Mouse (Mus musculus) forebrain, embryonic 13.5 days (tissue): ENCODE results near the gene Poc1a. TPM values are rescaled to one million over a fixed set of nuclear protein-coding genes. Genes with fewer than 3 reads are reported as not detected.

Experiments
- ATAC-seq: fragments of 200-750 bp; cut with Nextera tagmentation; 2 replicates; pipeline ENCODE4 v1.8.0; 2017
- H3K27ac ChIP-seq: fragments of 300-500 bp; sonication (generic); 2 replicates; pipeline ENCODE4 v1.5.1; 2015; ENCODE audit warnings: inconsistent platforms, mild to moderate bottlenecking, moderate library complexity
- H3K27me3 ChIP-seq: fragments of 300-500 bp; sonication (generic); 2 replicates; pipeline ENCODE4 v1.6.1; 2015; ENCODE audit warnings: mild to moderate bottlenecking, inconsistent platforms
- H3K36me3 ChIP-seq: fragments of 300-500 bp; sonication (generic); 2 replicates; pipeline ENCODE4 v1.6.1; 2015; ENCODE audit warnings: mild to moderate bottlenecking, inconsistent platforms; ENCODE audit not compliant: poor library complexity, severe bottlenecking
- H3K4me1 ChIP-seq: fragments of 300-500 bp; sonication (generic); 2 replicates; pipeline ENCODE4 v1.6.1; 2015; ENCODE audit warnings: inconsistent platforms
- H3K4me2 ChIP-seq: fragments of 300-500 bp; sonication (generic); 2 replicates; pipeline ENCODE4 v1.6.1; 2015; ENCODE audit warnings: inconsistent platforms, mild to moderate bottlenecking, moderate library complexity
- H3K4me3 ChIP-seq: fragments of 300-500 bp; sonication (generic); 2 replicates; pipeline ENCODE4 v1.5.1; 2015; ENCODE audit warnings: mild to moderate bottlenecking, inconsistent platforms
- H3K9ac ChIP-seq: fragments of 300-500 bp; sonication (generic); 2 replicates; pipeline ENCODE4 v1.6.1; 2015; ENCODE audit warnings: mild to moderate bottlenecking, inconsistent platforms
- H3K9me3 ChIP-seq: fragments of 300-500 bp; sonication (generic); replicated peaks from 2 replicates; pipeline ENCODE4 v1.6.1; 2016; ENCODE audit warnings: inconsistent platforms
- WGBS: fragments of 180-500 bp; shearing (Covaris S2); methylation state at CpG from one replicate; pipeline ENCODE4 v1.1.7; 2015; 5-methylcytosine and 5-hydroxymethylcytosine counted together
- polyA plus RNA-seq: library from polyadenylated mRNA; unstranded; fragments of >200 nt; fragmentation: Nextera tagmentation; extraction: Ambion mirVana; gene quantifications from 2 replicates; pipeline ENCODE4 v1.2.1, GENCODE M21; 2015

Gene Poc1a
- polyA plus RNA-seq, 1 experiment from 2014 or later, result 17.7 TPM

DNA sequence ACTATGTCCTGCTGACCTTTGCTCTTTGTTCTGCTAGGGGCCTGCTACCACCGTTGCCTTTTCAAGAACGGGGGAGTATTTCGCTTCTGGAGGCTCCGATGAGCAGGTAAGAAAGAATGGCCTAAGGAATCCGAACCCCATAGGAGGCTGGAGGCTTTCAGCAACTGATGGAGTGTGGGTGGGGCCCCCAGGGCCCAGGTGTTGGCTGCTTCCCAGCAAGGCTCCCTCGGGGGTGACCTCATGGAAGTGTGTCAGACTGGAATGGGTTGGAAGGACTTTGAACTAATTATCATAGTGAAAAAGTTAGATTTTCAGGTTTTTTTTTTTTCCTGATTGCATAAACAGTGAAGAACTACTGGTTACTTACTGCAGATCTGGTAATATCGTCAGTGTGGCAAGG lies 24.4 kb downstream of the Poc1a start:
- Histone ChIP-seq H3K36me3 (peaks cover 6% of the 10 kb centered on the region; the same call in 1 of the 2 replicates), H3K9ac (no peak overlapping the region), H3K27me3 (no peaks in the 10 kb centered on the region), H3K4me3 (no peak overlapping the region), H3K4me2 (no peak overlapping the region), H3K4me1 (no peaks in the 10 kb centered on the region), H3K9me3 (no peaks in the 10 kb centered on the region), H3K27ac (no peak overlapping the region)
- 78% methylated on average over 7 of the region's 7 CpGs for WGBS
- ATAC-seq, result no peak

DNA sequence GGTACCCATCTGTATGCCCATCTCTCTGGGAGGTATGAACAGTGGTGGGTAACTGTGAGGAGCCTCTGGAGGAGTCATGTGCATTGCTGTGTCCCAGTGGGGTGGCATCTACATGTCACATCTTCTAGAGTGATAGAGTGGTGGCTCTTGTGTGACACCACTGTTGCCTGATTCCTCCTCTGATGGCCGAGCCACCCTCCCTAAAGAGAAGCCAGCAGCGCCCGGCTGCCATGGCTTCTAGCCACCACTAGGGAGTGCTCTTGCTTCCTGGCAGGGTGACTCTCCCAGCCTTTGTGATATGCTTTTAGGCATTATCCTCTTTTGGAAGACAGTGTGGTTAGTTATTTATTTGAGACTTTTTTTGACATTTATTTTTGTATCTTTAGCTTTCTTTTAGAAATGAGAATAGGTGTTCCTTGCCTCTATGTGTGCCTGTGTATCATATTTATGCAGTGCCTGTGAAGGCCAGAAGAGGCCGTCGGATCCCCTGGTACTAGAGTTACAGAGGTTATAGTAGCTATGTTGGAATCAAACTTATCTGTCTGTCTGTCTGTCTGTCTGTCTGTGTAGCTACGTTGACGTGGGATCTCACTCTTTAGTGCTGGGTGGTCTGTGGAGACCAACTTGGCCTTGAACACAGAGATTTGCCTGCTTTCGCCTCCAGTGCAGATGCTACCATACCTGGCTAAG lies 25.9 kb downstream of the Poc1a start:
- Histone ChIP-seq H3K27ac (no peak overlapping the region), H3K36me3 (peaks cover 6% of the 10 kb centered on the region; the same call in 1 of the 2 replicates), H3K9ac (no peak overlapping the region), H3K4me1 (no peaks in the 10 kb centered on the region), H3K4me2 (no peak overlapping the region), H3K27me3 (no peaks in the 10 kb centered on the region), H3K4me3 (no peak overlapping the region), H3K9me3 (no peaks in the 10 kb centered on the region)
- 45% methylated on average over 8 of the region's 8 CpGs for WGBS
- ATAC-seq, result peak; percentile 67

DNA sequence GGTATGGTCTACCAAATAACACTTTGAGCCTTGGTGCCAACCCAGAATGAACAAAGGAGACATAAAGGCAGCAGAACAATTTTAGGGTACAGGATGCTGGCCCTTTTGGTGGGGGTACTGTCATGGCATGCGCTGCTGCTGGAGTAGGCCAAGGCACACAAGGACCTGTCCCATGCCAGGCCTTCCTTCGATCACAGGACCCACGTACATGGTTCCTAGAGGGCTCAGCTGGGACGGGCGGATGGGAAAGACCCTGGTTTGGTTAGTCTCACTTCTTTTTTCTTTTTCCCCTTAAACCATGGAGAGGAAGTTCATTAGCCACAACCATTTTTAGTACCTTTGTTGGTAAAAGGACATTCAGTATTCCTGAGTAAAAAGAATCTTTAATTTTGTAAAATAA lies 27.3 kb downstream of the Poc1a start:
- ATAC-seq, result no peak
- Histone ChIP-seq H3K27ac (no peak overlapping the region), H3K9me3 (no peaks in the 10 kb centered on the region), H3K27me3 (no peaks in the 10 kb centered on the region), H3K4me3 (no peak overlapping the region), H3K9ac (no peak overlapping the region), H3K4me1 (no peaks in the 10 kb centered on the region), H3K36me3 (peaks cover 6% of the 10 kb centered on the region; the same call in 1 of the 2 replicates), H3K4me2 (no peak overlapping the region)
- WGBS, result 95% methylated on average over 5 of the region's 5 CpGs

DNA sequence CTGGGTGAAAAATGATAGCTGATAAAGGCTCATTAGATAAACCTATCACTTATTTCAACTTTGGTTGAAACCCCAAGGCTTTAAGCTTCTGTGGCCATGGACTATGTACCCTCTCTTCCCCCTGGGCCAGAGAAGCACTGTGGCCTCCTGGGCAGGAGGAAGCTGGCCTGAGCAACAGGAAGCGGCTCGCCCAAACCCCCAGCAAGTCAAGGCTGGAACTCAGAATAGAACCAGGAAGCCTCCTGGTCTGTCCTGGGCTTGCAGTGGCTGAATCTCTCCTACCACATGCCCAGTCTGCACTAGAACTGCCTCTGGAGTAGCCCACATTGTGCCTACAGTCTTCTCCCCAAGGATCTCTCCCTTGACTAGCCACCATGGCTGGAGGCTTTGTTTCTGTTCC lies 27.7 kb downstream of the Poc1a start:
- Histone ChIP-seq H3K36me3 (peaks cover 6% of the 10 kb centered on the region; the same call in 1 of the 2 replicates), H3K4me2 (no peak overlapping the region), H3K27ac (no peak overlapping the region; the same call in 1 of the 2 replicates), H3K4me3 (no peak overlapping the region), H3K9me3 (no peaks in the 10 kb centered on the region), H3K4me1 (no peaks in the 10 kb centered on the region), H3K9ac (no peak overlapping the region), H3K27me3 (no peaks in the 10 kb centered on the region)
- no peak for ATAC-seq
- 97% methylated on average over 2 of the region's 2 CpGs for WGBS

DNA sequence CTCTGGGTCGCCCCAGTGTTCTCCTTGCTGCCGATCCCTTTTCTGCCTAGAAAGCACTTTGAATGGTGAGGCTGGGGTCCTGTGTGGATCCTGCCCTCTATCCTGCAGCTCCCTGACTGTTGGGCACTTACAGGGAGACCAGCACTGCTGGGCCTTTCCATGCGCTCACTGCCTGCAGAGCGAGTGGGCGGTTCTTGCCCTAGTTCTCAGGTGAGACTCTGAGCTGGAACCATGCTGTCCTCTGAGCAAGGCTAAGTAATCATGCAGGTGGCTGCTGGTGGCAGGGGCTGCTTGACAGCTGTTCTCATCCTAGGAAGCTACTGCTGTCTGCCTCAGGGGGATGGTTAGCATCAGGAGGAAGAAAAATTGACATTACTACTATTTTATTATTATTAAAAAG lies 28.1 kb downstream of the Poc1a start:
- no peak for ATAC-seq
- no peak overlapping the region for H3K4me3 ChIP-seq
- peaks cover 6% of the 10 kb centered on the region; the same call in 1 of the 2 replicates for H3K36me3 ChIP-seq
- H3K9me3 ChIP-seq, result no peaks in the 10 kb centered on the region
- H3K4me1 ChIP-seq, result no peaks in the 10 kb centered on the region
- no peak overlapping the region for H3K4me2 ChIP-seq
- H3K27ac ChIP-seq, result peak overlapping the region; percentile 10; the same call in 1 of the 2 replicates
- no peaks in the 10 kb centered on the region for H3K27me3 ChIP-seq
- no peak overlapping the region for H3K9ac ChIP-seq
- 88% methylated on average over 5 of the region's 5 CpGs for WGBS

DNA sequence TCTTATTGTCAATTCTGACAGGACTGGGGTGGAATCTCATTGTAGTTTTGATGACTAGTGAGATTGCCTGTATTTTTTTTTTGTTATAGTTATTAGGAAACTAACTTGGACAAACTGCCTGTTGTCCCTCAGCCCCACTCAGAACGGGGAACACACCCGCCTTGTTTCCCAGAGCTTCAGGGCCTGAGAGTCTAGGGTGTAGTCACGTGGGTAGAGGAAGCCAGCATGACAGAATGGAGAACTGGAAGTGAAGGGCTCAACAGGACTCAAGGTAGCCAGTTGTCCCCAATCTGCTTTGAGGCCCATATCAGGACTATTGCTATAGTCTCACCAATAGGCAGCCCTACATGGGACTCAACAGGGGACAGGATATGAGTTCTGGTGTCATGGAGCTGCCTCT lies 29.0 kb downstream of the Poc1a start:
- peaks cover 6% of the 10 kb centered on the region; the same call in 1 of the 2 replicates for H3K36me3 ChIP-seq

DNA sequence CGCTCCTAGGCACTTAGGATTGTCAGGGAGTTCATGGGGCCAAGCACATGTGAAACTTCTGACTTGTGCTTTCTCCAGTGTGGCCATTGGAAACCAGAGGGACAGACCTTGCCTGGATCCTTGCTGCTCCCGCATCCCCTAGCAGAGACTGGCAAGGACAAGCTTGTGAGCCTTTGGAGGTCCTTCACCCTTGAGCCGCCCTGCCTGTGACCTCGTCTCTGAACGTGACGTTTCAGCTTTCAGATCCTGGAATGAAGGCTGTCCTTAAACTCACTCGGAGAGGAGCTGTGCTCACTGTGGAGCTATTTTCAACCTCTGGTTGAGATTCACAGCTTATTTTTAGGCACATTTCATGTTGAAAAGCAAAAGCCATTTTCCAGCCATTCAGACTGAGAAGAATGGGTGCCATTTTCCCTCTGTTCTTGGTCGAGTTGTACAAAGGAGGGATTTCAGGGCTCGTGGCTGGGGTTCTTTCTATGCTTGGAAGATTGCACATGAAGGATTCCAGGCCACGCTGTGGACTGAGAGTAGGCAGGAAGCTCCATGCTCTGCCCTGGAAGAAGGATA lies 30.8 kb downstream of the Poc1a start:
- H3K27me3 ChIP-seq, result no peaks in the 10 kb centered on the region
- H3K4me3 ChIP-seq, result no peak overlapping the region
- H3K27ac ChIP-seq, result no peak overlapping the region
- ATAC-seq, result no peak
- WGBS, result 65% methylated on average over 10 of the region's 10 CpGs
- no peak overlapping the region for H3K4me2 ChIP-seq
- H3K4me1 ChIP-seq, result no peaks in the 10 kb centered on the region
- peaks cover 6% of the 10 kb centered on the region; the same call in 1 of the 2 replicates for H3K36me3 ChIP-seq
- no peak overlapping the region for H3K9ac ChIP-seq
- H3K9me3 ChIP-seq, result no peaks in the 10 kb centered on the region

More for the DNA sequence above, 29.0 kb downstream of the Poc1a start:
- WGBS, result 75% methylated on average over 3 of the region's 3 CpGs
- Histone ChIP-seq H3K9ac (no peak overlapping the region), H3K27me3 (no peaks in the 10 kb centered on the region), H3K9me3 (no peaks in the 10 kb centered on the region), H3K4me2 (no peak overlapping the region), H3K4me3 (no peak overlapping the region), H3K27ac (no peak overlapping the region), H3K4me1 (no peaks in the 10 kb centered on the region)
- no peak for ATAC-seq

DNA sequence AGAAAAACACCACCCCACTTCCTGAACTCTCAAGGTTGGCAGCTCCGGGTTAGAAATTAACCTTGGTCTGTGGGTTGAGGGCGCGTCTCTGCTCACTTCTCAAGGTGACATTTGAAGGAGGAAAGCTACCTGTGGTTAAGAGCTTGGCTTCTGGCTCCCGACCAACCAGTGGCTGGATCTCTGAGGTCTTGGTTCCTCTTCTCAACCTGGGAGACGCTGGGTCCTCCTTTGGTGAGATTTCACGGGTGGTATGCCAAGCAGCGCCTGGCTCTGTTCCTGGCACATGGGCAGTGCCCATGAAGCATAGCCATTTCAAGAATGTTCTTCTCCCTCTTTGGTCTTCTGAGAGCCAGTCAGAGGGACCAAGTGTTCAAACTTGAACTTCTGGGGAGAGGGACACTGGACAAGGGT lies 32.1 kb downstream of the Poc1a start:
- Histone ChIP-seq H3K4me2 (no peak overlapping the region), H3K36me3 (peaks cover 3% of the 10 kb centered on the region; the same call in 1 of the 2 replicates), H3K4me3 (no peak overlapping the region), H3K9ac (no peak overlapping the region), H3K27me3 (no peaks in the 10 kb centered on the region), H3K9me3 (no peaks in the 10 kb centered on the region), H3K4me1 (no peaks in the 10 kb centered on the region), H3K27ac (no peak overlapping the region)
- 95% methylated on average over 7 of the region's 7 CpGs for WGBS
- ATAC-seq, result no peak

DNA sequence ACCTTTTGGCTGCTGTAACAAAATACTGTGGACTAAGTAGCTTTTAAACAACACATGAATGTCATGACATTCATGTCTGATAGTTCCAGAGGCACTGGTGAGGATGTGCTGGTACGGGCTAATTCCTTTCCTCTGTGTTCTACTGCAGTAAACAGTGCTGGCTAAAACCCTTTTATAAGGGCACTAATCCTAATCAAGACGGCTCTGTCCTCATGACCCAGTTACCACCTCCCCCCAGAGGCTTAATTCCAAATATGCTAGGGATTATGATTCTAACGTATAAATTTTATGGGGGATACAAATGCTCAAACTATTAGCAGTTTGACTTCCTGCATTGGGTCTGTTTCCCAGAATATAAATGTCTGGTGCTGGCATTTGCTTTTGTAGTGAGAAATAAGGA lies 33.3 kb downstream of the Poc1a start:
- Histone ChIP-seq H3K4me1 (peaks cover 5% of the 10 kb centered on the region; the same call in 1 of the 2 replicates), H3K27ac (no peak overlapping the region), H3K4me3 (no peak overlapping the region), H3K36me3 (no peaks in the 10 kb centered on the region), H3K4me2 (no peak overlapping the region), H3K9ac (no peak overlapping the region), H3K9me3 (no peaks in the 10 kb centered on the region), H3K27me3 (no peaks in the 10 kb centered on the region)
- no peak for ATAC-seq
- WGBS, result 43% methylated on average over 3 of the region's 3 CpGs

DNA sequence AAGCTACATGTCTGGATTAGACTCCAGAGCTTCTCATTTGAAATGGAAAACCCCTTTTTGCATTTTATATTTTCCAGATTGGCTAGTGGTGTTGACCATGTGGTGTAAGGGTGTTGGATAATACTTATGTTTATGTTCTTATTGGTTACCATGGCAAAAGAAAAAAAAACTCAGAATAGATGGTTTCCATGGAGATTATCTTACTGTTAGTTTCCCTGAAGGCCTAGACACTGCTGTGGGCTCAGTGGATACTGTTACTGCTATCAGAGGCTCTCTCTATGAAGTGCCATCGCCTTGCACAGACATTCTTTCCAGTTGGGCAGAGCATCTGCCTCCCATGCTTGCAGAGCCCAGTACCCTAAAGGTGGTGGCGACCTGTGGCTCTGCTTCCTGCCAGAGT lies 37.2 kb downstream of the Poc1a start:
- Histone ChIP-seq H3K9ac (no peak overlapping the region), H3K4me2 (no peak overlapping the region), H3K27ac (peak overlapping the region; percentile 8; the same call in 1 of the 2 replicates), H3K4me3 (no peak overlapping the region), H3K9me3 (no peaks in the 10 kb centered on the region), H3K4me1 (peaks cover 6% of the 10 kb centered on the region; the same call in 1 of the 2 replicates), H3K27me3 (no peaks in the 10 kb centered on the region), H3K36me3 (no peaks in the 10 kb centered on the region)
- peak; percentile 55; the same call in 1 of the 2 replicates for ATAC-seq
- WGBS, result 76% methylated on average over 2 of the region's 2 CpGs

DNA sequence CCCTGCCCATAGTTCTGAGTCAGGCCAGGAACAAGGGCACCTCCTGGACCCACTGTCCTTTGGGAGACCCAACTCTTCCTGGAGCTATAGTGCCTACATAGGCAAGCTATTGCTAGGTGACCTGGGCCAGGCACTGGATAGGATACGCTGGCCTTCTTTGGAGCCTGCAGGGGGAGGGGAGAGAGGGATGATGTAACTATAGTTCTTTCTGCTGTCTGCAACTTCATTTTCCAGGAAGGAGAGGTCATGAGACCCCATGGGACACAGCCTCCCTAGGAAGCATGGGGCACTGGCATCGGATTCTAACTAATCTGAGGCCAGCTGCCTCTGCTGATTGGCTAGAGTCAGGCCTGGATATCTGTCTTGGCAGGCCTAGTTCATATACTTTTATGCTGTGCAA lies 38.2 kb downstream of the Poc1a start:
- ATAC-seq, result no peak
- H3K27me3 ChIP-seq, result no peaks in the 10 kb centered on the region
- 71% methylated on average over 2 of the region's 2 CpGs for WGBS
- H3K4me1 ChIP-seq, result peaks cover 6% of the 10 kb centered on the region; the same call in 1 of the 2 replicates
- no peaks in the 10 kb centered on the region for H3K36me3 ChIP-seq
- no peak overlapping the region for H3K27ac ChIP-seq
- H3K4me3 ChIP-seq, result no peak overlapping the region
- no peak overlapping the region for H3K9ac ChIP-seq
- no peak overlapping the region for H3K4me2 ChIP-seq
- H3K9me3 ChIP-seq, result no peaks in the 10 kb centered on the region

DNA sequence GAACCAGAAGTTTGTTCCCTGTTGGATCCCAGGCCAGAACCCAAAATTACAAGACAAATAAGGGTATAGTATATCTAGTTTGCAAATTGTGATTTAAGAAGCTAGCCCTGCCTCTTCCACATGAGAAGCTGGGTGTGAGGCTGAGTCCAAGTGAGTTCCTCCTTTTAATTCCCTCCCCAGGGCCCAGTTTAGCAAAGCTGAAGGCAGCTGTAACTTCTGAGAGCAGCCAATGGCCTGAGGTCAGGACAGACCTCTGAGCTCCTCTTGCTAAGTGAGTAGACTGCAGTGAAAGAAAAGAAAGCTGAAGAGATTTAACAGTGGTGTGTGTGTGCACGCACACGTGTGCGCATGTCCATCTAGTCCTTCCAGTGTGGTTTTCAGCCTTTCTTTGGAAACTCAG lies 41.6 kb downstream of the Poc1a start:
- peaks cover 9% of the 10 kb centered on the region for H3K4me1 ChIP-seq
- H3K27ac ChIP-seq, result no peak overlapping the region
- ATAC-seq, result no peak
- 81% methylated on average over 3 of the region's 3 CpGs for WGBS
- H3K4me3 ChIP-seq, result no peak overlapping the region
- H3K4me2 ChIP-seq, result no peak overlapping the region
- no peaks in the 10 kb centered on the region for H3K9me3 ChIP-seq
- H3K9ac ChIP-seq, result no peak overlapping the region
- H3K27me3 ChIP-seq, result no peaks in the 10 kb centered on the region
- H3K36me3 ChIP-seq, result no peaks in the 10 kb centered on the region
